Mouse (Mus musculus) lung, embryonic 14.5 days (tissue): ENCODE data around the gene Dhrs7. TPM values are rescaled to one million over a fixed set of nuclear protein-coding genes. Genes with fewer than 3 reads are reported as not detected.
"Not testable (repeated sequence)": the region's sequence is repeated elsewhere in the genome, so short reads cannot be mapped to it uniquely, and the experiment has no call there.

Source experiments
- ATAC-seq: fragments of 200-750 bp; cut with Nextera tagmentation; 2 replicates; pipeline ENCODE4 v1.8.0; 2017; ENCODE audit warnings: mild to moderate bottlenecking, moderate TSS enrichment, moderate library complexity; ENCODE audit not compliant: insufficient read depth
- DNase-seq: peaks from one replicate; pipeline ENCODE4 v3.0.0-alpha.2; 2015
- H3K27ac ChIP-seq: fragments of 300-500 bp; sonication (generic); 2 replicates; pipeline ENCODE4 v1.5.1; 2014; ENCODE audit warnings: low read depth, mild to moderate bottlenecking, moderate library complexity
- H3K27me3 ChIP-seq: fragments of 300-500 bp; sonication (generic); 2 replicates; pipeline ENCODE4 v1.6.1; 2014; ENCODE audit warnings: low read length, control low read depth; ENCODE audit not compliant: insufficient read depth
- H3K36me3 ChIP-seq: fragments of 300-500 bp; sonication (generic); 2 replicates; pipeline ENCODE4 v1.6.1; 2014; ENCODE audit warnings: control low read depth; ENCODE audit not compliant: insufficient read depth
- H3K4me1 ChIP-seq: fragments of 300-500 bp; sonication (generic); 2 replicates; pipeline ENCODE4 v1.6.1; 2014; ENCODE audit warnings: antibody characterized with exemption, control low read depth; ENCODE audit not compliant: insufficient read depth
- H3K4me2 ChIP-seq: fragments of 300-500 bp; sonication (generic); 2 replicates; pipeline ENCODE4 v1.6.1; 2014; ENCODE audit warnings: mild to moderate bottlenecking
- H3K4me3 ChIP-seq: fragments of 300-500 bp; sonication (generic); 2 replicates; pipeline ENCODE4 v1.5.1; 2014; ENCODE audit warnings: low read depth, low read length
- H3K9ac ChIP-seq: fragments of 300-500 bp; sonication (generic); 2 replicates; pipeline ENCODE4 v1.6.1; 2014
- H3K9me3 ChIP-seq: fragments of 300-500 bp; sonication (generic); 2 replicates; pipeline ENCODE4 v1.6.1; 2016; ENCODE audit warnings: low read depth, low read length, control low read depth
- CTCF ChIP-seq: IDR thresholded peaks from 2 replicates; pipeline ENCODE4 v1.5.1; 2016; ENCODE audit warnings: antibody characterized with exemption, low read depth
- WGBS: fragments of 180-500 bp; shearing (Covaris S2); extraction: QIAGEN DNeasy Blood & Tissue Kit; methylation state at CpG from one replicate; pipeline ENCODE4 v1.1.7; 2014; 5-methylcytosine and 5-hydroxymethylcytosine counted together
- polyA plus RNA-seq: library from polyadenylated mRNA; unstranded; fragments of >200 nt; fragmentation: Nextera tagmentation; extraction: Ambion mirVana; gene quantifications from 2 replicates; pipeline ENCODE4 v1.2.1, GENCODE M21; 2014

Gene Dhrs7
- 20.9 and 29.9 TPM in 2 replicates for polyA plus RNA-seq

GRCm38 (mm10) chr12:72664735-72665337, at the start of gene Dhrs7:
Dhrs7 (minus strand) TSS chr12:72664909.
- H3K4me3 ChIP-seq, result peak within 1 kb of the TSS; percentile 58
- no peaks in the 10 kb centered on the region for H3K27me3 ChIP-seq
- H3K9ac ChIP-seq, result peak within 1 kb of the TSS; percentile 53
- peak within 1 kb of the TSS; percentile 93 for H3K4me2 ChIP-seq
- peaks cover 6% of the 10 kb centered on the region; the same call in 1 of the 2 replicates for H3K4me1 ChIP-seq
- no peaks in the 10 kb centered on the region for H3K9me3 ChIP-seq
- H3K27ac ChIP-seq, result peak within 1 kb of the TSS; percentile 84
- TF ChIP-seq CTCF, result peak; percentile 57
- H3K36me3 ChIP-seq, result no peaks in the 10 kb centered on the region
- ATAC-seq (peak; percentile 97), DNase-seq (peak; percentile 88)
- under 1% methylated on average over 33 of the region's 33 CpGs for WGBS

- H3K9me3 ChIP-seq, result no peaks in the 10 kb centered on the region
- DNase-seq (no peak), ATAC-seq (no peak)
- H3K27ac ChIP-seq, result no peak overlapping the region
- H3K36me3 ChIP-seq, result no peaks in the 10 kb centered on the region
- no peak overlapping the region for H3K4me3 ChIP-seq
- 90% methylated on average over 3 of the region's 3 CpGs for WGBS
- H3K4me1 ChIP-seq, result no peaks in the 10 kb centered on the region
- no peak overlapping the region for H3K4me2 ChIP-seq
- no peaks in the 10 kb centered on the region for H3K27me3 ChIP-seq
- H3K9ac ChIP-seq, result no peak overlapping the region
- no peak for TF ChIP-seq CTCF
Observed at GRCm38 (mm10) chr12:72709981-72710380, 45.3 kb upstream of the Dhrs7 start.

- TF ChIP-seq CTCF, result no peak
Observed at GRCm38 (mm10) chr12:72704068-72704467, 39.4 kb upstream of the Dhrs7 start.

GRCm38 (mm10) chr12:72700013-72700412, 35.3 kb upstream of the Dhrs7 start:
- 26% methylated on average over 1 of the region's 1 CpGs for WGBS
- no peak overlapping the region for H3K9ac ChIP-seq
- no peak for DNase-seq
- H3K4me2 ChIP-seq, result no peak overlapping the region
- no peak overlapping the region for H3K27ac ChIP-seq
- no peaks in the 10 kb centered on the region for H3K9me3 ChIP-seq
- H3K36me3 ChIP-seq, result no peaks in the 10 kb centered on the region
- no peaks in the 10 kb centered on the region for H3K27me3 ChIP-seq
- H3K4me1 ChIP-seq, result no peaks in the 10 kb centered on the region
- no peak for TF ChIP-seq CTCF
- no peak overlapping the region for H3K4me3 ChIP-seq
- no peak for ATAC-seq

More at GRCm38 (mm10) chr12:72704068-72704467, 39.4 kb upstream of the Dhrs7 start:
- Histone ChIP-seq H3K9ac (no peak overlapping the region), H3K4me3 (no peak overlapping the region), H3K27me3 (no peaks in the 10 kb centered on the region), H3K9me3 (no peaks in the 10 kb centered on the region), H3K4me1 (no peaks in the 10 kb centered on the region), H3K27ac (no peak overlapping the region), H3K4me2 (no peak overlapping the region), H3K36me3 (no peaks in the 10 kb centered on the region)
- WGBS, result 86% methylated on average over 4 of the region's 4 CpGs
- ATAC-seq, result no peak
- DNase-seq, result no peak

GRCm38 (mm10) chr12:72694901-72695463, 30.3 kb upstream of the Dhrs7 start:
- 15% methylated on average over 9 of the region's 9 CpGs for WGBS
- Histone ChIP-seq H3K36me3 (no peaks in the 10 kb centered on the region), H3K4me2 (peak overlapping the region; percentile 36; the same call in 1 of the 2 replicates), H3K4me3 (no peak overlapping the region), H3K9ac (no peak overlapping the region), H3K27ac (no peak overlapping the region), H3K27me3 (no peaks in the 10 kb centered on the region), H3K4me1 (no peaks in the 10 kb centered on the region), H3K9me3 (no peaks in the 10 kb centered on the region)
- peak; percentile 55 for TF ChIP-seq CTCF
- peak; percentile 62; the same call in 1 of the 2 replicates for ATAC-seq
- peak; percentile 30 for DNase-seq

GRCm38 (mm10) chr12:72694438-72694837, 29.7 kb upstream of the Dhrs7 start:
- H3K27ac ChIP-seq, result no peak overlapping the region
- no peaks in the 10 kb centered on the region for H3K4me1 ChIP-seq
- TF ChIP-seq CTCF, result no peak
- ATAC-seq, result 0 out of 2 replicates have a peak, but pooled peaks have one; percentile 38
- no peaks in the 10 kb centered on the region for H3K36me3 ChIP-seq
- H3K9ac ChIP-seq, result no peak overlapping the region
- WGBS, result 42% methylated on average over 12 of the region's 12 CpGs
- DNase-seq, result peak; percentile 10
- H3K9me3 ChIP-seq, result no peaks in the 10 kb centered on the region
- 0 out of 2 replicates have a peak overlapping the region, but pooled peaks have one; percentile 23 for H3K4me2 ChIP-seq
- no peaks in the 10 kb centered on the region for H3K27me3 ChIP-seq
- H3K4me3 ChIP-seq, result no peak overlapping the region

GRCm38 (mm10) chr12:72693895-72694294, 29.2 kb upstream of the Dhrs7 start:
- H3K36me3 ChIP-seq, result no peaks in the 10 kb centered on the region
- DNase-seq, result peak; percentile 89
- 0 out of 2 replicates have a peak, but pooled peaks have one; percentile 35 for ATAC-seq
- 41% methylated on average over 6 of the region's 6 CpGs for WGBS
- H3K27me3 ChIP-seq, result no peaks in the 10 kb centered on the region
- TF ChIP-seq CTCF, result peak; percentile 72
- no peak overlapping the region for H3K9ac ChIP-seq
- H3K27ac ChIP-seq, result no peak overlapping the region
- no peak overlapping the region for H3K4me3 ChIP-seq
- H3K9me3 ChIP-seq, result no peaks in the 10 kb centered on the region
- 0 out of 2 replicates have a peak overlapping the region, but pooled peaks have one; percentile 23 for H3K4me2 ChIP-seq
- H3K4me1 ChIP-seq, result no peaks in the 10 kb centered on the region

GRCm38 (mm10) chr12:72688281-72688680, 23.6 kb upstream of the Dhrs7 start:
- not testable (repeated sequence) for H3K4me3 ChIP-seq, H3K4me2 ChIP-seq, ATAC-seq, H3K9ac ChIP-seq, H3K27me3 ChIP-seq, DNase-seq, H3K27ac ChIP-seq, H3K4me1 ChIP-seq, H3K36me3 ChIP-seq, H3K9me3 ChIP-seq
- 61% methylated on average over 2 of the region's 2 CpGs for WGBS

- H3K36me3 ChIP-seq, ATAC-seq, H3K4me2 ChIP-seq, H3K9me3 ChIP-seq, H3K27me3 ChIP-seq, H3K9ac ChIP-seq, DNase-seq, H3K4me3 ChIP-seq, H3K4me1 ChIP-seq, H3K27ac ChIP-seq: not testable (repeated sequence)
- WGBS, result 53% methylated on average over 6 of the region's 6 CpGs
Observed at GRCm38 (mm10) chr12:72687741-72688140, 23.0 kb upstream of the Dhrs7 start.

GRCm38 (mm10) chr12:72686566-72686965, 21.9 kb upstream of the Dhrs7 start:
- H3K4me3 ChIP-seq, H3K27me3 ChIP-seq, ATAC-seq, H3K9me3 ChIP-seq, H3K27ac ChIP-seq, H3K4me1 ChIP-seq, H3K4me2 ChIP-seq, H3K9ac ChIP-seq, H3K36me3 ChIP-seq, DNase-seq: not testable (repeated sequence)
- WGBS, result 82% methylated on average over 4 of the region's 4 CpGs
